Mouse (Mus musculus) liver, embryonic 14.5 days (tissue): Measurements from ENCODE around the gene Vps51. TPM values are rescaled to one million over a fixed set of nuclear protein-coding genes. Genes with fewer than 3 reads are reported as not detected.
A peak's percentile ranks its signal among the peaks of the same experiment; 100 is the strongest.

Source experiments
- ATAC-seq: fragments of 200-750 bp; cut with Nextera tagmentation; 2 replicates; pipeline ENCODE4 v1.8.0; 2017; ENCODE audit warnings: moderate number of reproducible peaks, mild to moderate bottlenecking, moderate library complexity; ENCODE audit not compliant: insufficient read depth
- DNase-seq, 3 experiments: peaks; one replicate each; pipeline ENCODE4 v3.0.0-alpha.2; 2012 to 2013; ENCODE audit warnings: low read depth in 3 of 3, low spot score in 3 of 3
- H3K27ac ChIP-seq: fragments of 300-500 bp; sonication (generic); 2 replicates; pipeline ENCODE4 v1.5.1; 2014; ENCODE audit warnings: moderate library complexity, mild to moderate bottlenecking, control low read depth, inconsistent platforms
- H3K27me3 ChIP-seq: fragments of 300-500 bp; sonication (generic); 2 replicates; pipeline ENCODE4 v1.6.1; 2014; ENCODE audit warnings: mild to moderate bottlenecking, low read length, moderate library complexity; ENCODE audit not compliant: control insufficient read depth, insufficient read depth
- H3K36me3 ChIP-seq: fragments of 300-500 bp; sonication (generic); replicated peaks from 2 replicates; pipeline ENCODE4 v1.6.1; 2014; ENCODE audit warnings: low read depth; ENCODE audit not compliant: control insufficient read depth, insufficient read depth
- H3K4me1 ChIP-seq, 2 experiments: fragments of 200-500 bp in 1 of 2; fragments of 300-500 bp in 1 of 2; sonication (generic) in 1 of 2; replicated peaks; 2 replicates each; pipeline ENCODE4 v1.6.1; 2012 to 2014; ENCODE audit warnings: antibody characterized with exemption in 1 of 2, inconsistent platforms in 1 of 2, low read length in 1 of 2; ENCODE audit not compliant: control insufficient read depth in 2 of 2, insufficient read depth in 2 of 2
- H3K4me2 ChIP-seq: fragments of 300-500 bp; sonication (generic); 2 replicates; pipeline ENCODE4 v1.6.1; 2014; ENCODE audit warnings: low read depth, mild to moderate bottlenecking, control low read depth, moderate library complexity
- H3K4me3 ChIP-seq, 2 experiments: fragments of 200-500 bp in 1 of 2; fragments of 300-500 bp in 1 of 2; sonication (generic) in 1 of 2; 2 replicates each; pipeline ENCODE4 v1.5.1; 2012 to 2014; ENCODE audit warnings: low read depth in 2 of 2, low read length in 2 of 2, mild to moderate bottlenecking in 2 of 2, control low read depth in 1 of 2, inconsistent platforms in 1 of 2, moderate library complexity in 1 of 2; ENCODE audit not compliant: insufficient read depth in 1 of 2
- H3K9ac ChIP-seq: fragments of 300-500 bp; sonication (generic); replicated peaks from 2 replicates; pipeline ENCODE4 v1.6.1; 2014; ENCODE audit warnings: mild to moderate bottlenecking, control low read depth, moderate library complexity
- H3K9me3 ChIP-seq: fragments of 300-500 bp; sonication (generic); 2 replicates; pipeline ENCODE4 v1.6.1; 2016; ENCODE audit warnings: low read length, mixed read lengths; ENCODE audit not compliant: control insufficient read depth
- CTCF ChIP-seq: IDR thresholded peaks from 2 replicates; pipeline ENCODE4 v1.5.1; 2016; ENCODE audit warnings: antibody characterized with exemption, low read depth, control low read depth
- EP300 ChIP-seq: IDR thresholded peaks from 2 replicates; pipeline ENCODE4 v1.6.1; 2016; ENCODE audit warnings: antibody characterized with exemption, low read depth
- WGBS: fragments of 180-500 bp; shearing (Covaris S2); extraction: QIAGEN DNeasy Blood & Tissue Kit; methylation state at CpG from one replicate; pipeline ENCODE4 v1.1.7; 2014; ENCODE audit not compliant: insufficient replicate concordance; 5-methylcytosine and 5-hydroxymethylcytosine counted together
- polyA plus RNA-seq, 2 experiments: library from polyadenylated mRNA; depleted of rRNA in 1 of 2; stranded (reverse) in 1 of 2; unstranded in 1 of 2; fragments of >200 nt; fragmentation: Nextera tagmentation in 1 of 2; extraction: Ambion mirVana in 1 of 2; gene quantifications; 2 replicates each; pipeline versions ENCODE4 v1.2.1 to v1.2.3; 2012 to 2014

Vps51 gene
- polyA plus RNA-seq, 2 experiments, result 19.9 to 21.9 TPM

DNA sequence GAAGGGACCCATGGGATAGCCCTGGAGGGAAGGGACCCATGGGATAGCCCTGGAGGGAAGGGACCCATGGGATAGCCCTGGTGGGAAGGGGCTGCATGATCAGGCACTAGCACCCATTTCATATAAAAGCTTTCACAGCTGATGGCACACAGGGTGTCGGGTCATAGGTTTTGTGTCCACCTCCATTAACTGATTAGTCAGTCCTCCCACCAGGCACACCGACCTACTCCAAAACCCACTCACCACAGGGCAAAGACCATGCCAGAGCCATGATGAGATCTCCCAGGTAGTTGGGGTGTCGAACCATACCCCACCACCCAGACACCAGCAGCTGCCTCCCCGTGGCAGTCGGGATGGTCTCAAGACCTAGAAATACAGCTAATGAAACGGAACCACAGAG lies 13.9 kb downstream of the Vps51 start:
- no peak for ATAC-seq
- peaks cover 18 to 22% of the 10 kb centered on the region in 2 experiments for H3K4me1 ChIP-seq
- H3K27me3 ChIP-seq, result no peaks in the 10 kb centered on the region
- H3K9me3 ChIP-seq, result no peaks in the 10 kb centered on the region
- peaks cover 20% of the 10 kb centered on the region for H3K36me3 ChIP-seq
- WGBS, result 78% methylated on average over 6 of the region's 6 CpGs
- TF ChIP-seq CTCF, result no peak
- TF ChIP-seq EP300, result no peak
- peak overlapping the region in 1 of 2 experiments; percentile 97; a peak in 1 of 4 replicates for H3K4me3 ChIP-seq
- no peak overlapping the region; the same call in 1 of the 2 replicates for H3K9ac ChIP-seq
- H3K4me2 ChIP-seq, result peak overlapping the region; percentile 86
- no peak overlapping the region for H3K27ac ChIP-seq
- DNase-seq, result no peak

DNA sequence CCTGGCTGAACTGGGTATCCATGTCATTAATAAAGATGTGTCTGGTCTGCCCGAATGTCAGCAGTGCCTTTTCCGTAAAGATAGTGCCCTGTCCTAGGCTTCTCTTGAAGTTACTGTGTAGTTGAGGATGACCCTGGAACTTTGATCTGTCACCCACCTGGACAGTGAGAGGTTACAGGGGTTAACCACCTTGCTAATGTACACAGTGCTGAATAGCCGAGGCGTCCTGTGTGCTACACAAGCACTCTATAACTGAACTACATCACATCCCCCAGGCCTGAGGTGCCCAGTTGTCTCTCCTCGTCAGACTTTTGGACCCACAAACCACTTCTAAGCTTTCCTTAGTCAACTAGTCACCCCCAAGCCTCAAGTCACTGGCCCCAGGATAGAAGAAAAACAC lies 14.6 kb downstream of the Vps51 start:
- peaks cover 20% of the 10 kb centered on the region for H3K36me3 ChIP-seq
- TF ChIP-seq CTCF (no peak), EP300 (no peak)
- DNase-seq, result no peak
- H3K4me2 ChIP-seq, result peak overlapping the region; percentile 86
- no peaks in the 10 kb centered on the region for H3K9me3 ChIP-seq
- peak overlapping the region; percentile 92 for H3K9ac ChIP-seq
- no peak for ATAC-seq
- H3K27me3 ChIP-seq, result no peaks in the 10 kb centered on the region
- H3K27ac ChIP-seq, result no peak overlapping the region; the same call in 1 of the 2 replicates
- peak overlapping the region; percentile 66 to 97 for H3K4me3 ChIP-seq
- 46% methylated on average over 5 of the region's 5 CpGs for WGBS
- peaks cover 16 to 20% of the 10 kb centered on the region in 2 experiments for H3K4me1 ChIP-seq

DNA sequence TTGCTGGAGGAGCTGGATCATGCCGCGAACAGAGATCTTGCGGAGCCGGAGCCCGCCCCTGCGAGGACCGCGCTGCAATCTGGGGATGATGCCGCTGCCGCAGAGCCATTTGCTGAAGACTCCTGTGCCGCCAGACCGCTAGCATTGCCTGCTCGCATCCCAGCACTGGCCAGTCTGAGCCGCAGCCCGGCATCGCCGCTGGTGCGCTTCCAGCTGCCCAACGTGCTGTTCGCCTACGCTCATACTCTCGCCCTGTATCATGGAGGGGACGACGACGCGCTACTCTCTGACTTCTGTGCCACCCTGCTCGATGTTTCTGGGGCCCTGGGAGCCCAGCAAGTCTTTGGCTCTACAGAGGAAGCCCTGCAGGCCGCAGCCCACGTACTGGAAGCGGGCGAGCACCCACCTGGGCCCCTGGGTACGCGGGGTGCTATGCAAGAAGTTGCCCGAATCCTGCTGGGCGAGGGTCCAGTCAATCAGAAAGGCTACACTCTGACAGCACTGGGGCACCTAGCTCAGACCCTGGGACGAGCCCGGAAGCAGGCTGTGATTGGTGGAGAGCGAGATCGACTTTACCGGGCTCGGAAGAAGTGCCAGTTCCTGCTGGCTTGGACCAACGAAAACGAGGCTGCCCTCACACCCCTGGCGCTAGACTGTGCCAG lies 15.3 kb downstream of the Vps51 start:
- Histone ChIP-seq H3K36me3 (peaks cover 20% of the 10 kb centered on the region), H3K27ac (peak overlapping the region; percentile 94), H3K4me2 (peak overlapping the region; percentile 86), H3K27me3 (no peaks in the 10 kb centered on the region), H3K9me3 (no peaks in the 10 kb centered on the region), H3K9ac (peak overlapping the region; percentile 92), H3K4me1 (peaks cover 17 to 19% of the 10 kb centered on the region in 2 experiments), H3K4me3 (peak overlapping the region; percentile 66 to 97)
- TF ChIP-seq CTCF (0 out of 2 replicates have a peak, but pooled peaks have one; percentile 14), EP300 (0 out of 2 replicates have a peak, but pooled peaks have one; percentile 8)
- DNase-seq (no peak), ATAC-seq (peak; percentile 5; the same call in 1 of the 2 replicates)
- under 1% methylated on average over 44 of the region's 44 CpGs for WGBS

DNA sequence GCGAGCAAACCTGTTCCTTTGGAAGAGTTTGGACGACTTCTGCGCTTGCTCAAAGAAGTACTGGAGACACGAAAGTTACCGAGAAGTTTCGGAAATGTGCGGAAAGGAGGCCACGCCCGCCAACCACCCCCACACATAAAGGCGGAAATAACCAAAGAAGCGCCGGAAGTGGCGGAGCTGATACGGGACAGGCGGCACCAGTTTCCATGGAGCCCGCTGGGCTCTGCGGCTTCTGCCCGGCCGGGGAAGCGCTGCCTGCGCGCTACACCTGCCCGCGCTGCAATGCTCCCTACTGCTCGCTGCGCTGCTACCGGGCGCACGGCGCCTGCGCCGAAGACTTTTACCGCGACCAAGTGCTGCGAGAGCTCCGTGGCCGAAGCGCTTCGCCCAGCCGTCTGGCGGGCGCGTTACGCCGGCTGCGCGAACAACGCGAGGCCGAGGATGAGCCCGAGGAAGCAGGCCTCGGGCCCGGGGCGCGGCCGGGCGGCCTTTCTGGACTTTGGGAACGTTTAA lies 16.0 kb downstream of the Vps51 start, which contains the start of gene Znhit2:
Gene Znhit2 (plus strand): TSS at position 172 of the 513 bp plus-strand sequence.
- peak within 1 kb of the TSS; percentile 66 to 97 for H3K4me3 ChIP-seq
- H3K9ac ChIP-seq, result peak within 1 kb of the TSS; percentile 92
- peak within 1 kb of the TSS; percentile 94 for H3K27ac ChIP-seq
- TF ChIP-seq CTCF, result peak; percentile 31
- peak; percentile 14; the same call in 1 of the 2 replicates for TF ChIP-seq EP300
- H3K4me1 ChIP-seq, result peaks cover 22 to 24% of the 10 kb centered on the region in 2 experiments
- no peaks in the 10 kb centered on the region for H3K27me3 ChIP-seq
- no peaks in the 10 kb centered on the region for H3K9me3 ChIP-seq
- under 1% methylated on average over 58 of the region's 58 CpGs for WGBS
- peak; percentile 91 for DNase-seq
- ATAC-seq, result peak; percentile 69
- peaks cover 24% of the 10 kb centered on the region for H3K36me3 ChIP-seq
- H3K4me2 ChIP-seq, result peak within 1 kb of the TSS; percentile 86

DNA sequence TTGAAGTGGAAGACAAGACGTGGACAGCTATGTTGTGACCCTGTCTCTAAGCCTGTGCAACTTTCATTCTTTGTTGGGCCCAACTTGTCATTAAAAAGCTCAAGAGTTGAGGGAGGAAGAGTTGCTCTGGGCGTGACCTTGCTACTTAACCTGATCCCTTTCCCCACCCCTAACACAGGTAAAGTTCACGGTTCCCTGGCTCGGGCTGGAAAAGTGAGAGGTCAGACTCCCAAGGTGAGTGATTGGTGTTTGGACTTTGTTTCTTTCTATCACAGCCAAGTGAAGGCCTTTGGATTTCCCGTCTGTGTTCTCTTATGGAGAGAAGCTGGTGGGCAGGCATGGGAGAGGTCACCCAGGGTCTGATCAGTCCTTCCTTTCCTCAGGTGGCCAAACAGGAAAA lies 18.1 kb downstream of the Vps51 start:
- DNase-seq (no peak), ATAC-seq (no peak)
- H3K4me3 ChIP-seq, result peak overlapping the region; percentile 82 to 97
- H3K9me3 ChIP-seq, result no peaks in the 10 kb centered on the region
- H3K27ac ChIP-seq, result peak overlapping the region; percentile 76
- TF ChIP-seq EP300 (no peak), CTCF (no peak)
- peak overlapping the region; percentile 91 for H3K4me2 ChIP-seq
- H3K4me1 ChIP-seq, result peaks cover 22 to 24% of the 10 kb centered on the region in 2 experiments
- no peaks in the 10 kb centered on the region for H3K27me3 ChIP-seq
- H3K36me3 ChIP-seq, result peaks cover 41% of the 10 kb centered on the region
- H3K9ac ChIP-seq, result peak overlapping the region; percentile 96
- WGBS, result 60% methylated on average over 5 of the region's 5 CpGs
